Mouse (Mus musculus): ENCODE results near the gene Tmem63c.

The Tmem63c gene

DNA sequence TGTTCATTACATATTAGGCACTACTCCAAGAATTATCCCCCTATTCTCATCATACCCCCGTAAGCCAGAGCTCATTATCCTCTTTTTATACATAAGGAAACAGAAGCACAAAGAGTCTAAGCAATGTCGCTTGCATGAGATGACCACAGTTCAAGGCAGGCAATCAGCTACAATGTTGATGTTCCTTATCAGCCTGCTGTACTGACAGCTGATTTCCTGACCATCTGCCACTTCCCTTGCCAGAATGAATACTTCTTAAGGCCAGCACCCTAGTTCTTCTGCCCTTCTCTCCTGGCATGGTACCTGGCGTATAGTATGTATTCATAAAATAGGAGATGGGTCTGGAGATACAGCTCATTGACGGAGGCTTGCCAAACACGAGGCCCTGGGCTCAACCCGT, 111.1 kb downstream of the Tmem63c start:
- DNase-seq (ENCODE audit: low read depth) = no peak

GRCm38 (mm10) chr12:87132784-87133183, 111.6 kb downstream of the Tmem63c start:
- DNase-seq (ENCODE audit: low read depth) = no peak

DNA sequence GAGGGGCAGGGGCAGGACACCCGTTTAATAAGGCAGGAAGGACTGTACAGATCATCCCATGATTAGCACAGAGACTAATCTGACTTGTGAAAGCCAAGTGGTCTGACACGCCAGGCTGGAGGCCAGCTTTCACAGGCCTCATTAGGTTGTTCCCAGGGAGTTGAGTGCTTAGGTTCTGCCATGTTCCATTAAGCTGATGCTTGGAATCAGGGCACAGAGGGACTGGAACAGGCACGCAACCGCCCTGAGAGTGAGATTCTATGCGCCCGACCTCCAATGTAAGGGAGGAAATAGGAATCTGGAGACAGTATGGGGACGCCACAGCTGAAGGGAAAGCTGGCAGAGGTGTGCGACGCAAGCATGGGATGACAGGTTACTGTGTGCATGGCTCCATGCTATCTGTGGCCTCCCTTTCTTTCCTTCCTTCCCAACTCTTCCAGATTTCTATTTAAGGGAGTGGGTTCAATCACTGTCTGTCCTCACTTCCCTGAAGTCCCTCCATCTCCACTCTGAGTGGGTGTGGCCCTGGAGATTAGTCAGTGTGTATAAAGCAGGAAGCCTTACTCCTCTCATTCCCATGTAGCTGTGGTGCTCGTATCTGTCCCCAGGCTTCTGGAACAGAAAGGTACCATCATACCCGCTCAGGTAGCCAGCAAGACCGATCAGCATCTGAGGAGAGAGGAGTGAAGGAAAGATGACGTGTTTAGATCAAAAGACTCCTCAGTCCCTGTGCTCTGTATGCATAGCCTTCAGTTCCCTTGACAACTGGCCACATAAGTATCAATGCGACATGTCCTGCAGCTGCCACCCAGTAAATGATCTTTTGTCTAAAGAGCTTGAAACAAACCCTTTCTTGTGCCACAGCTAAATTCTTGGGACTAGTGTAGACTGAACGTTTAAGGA, 116.5 kb downstream of the Tmem63c start:
- no peak for DNase-seq (ENCODE audit: low read depth)

GRCm38 (mm10) chr12:87138342-87138701, 117.2 kb downstream of the Tmem63c start:
- no peak for DNase-seq (ENCODE audit: low read depth)

- no peak for DNase-seq (ENCODE audit: low read depth)
These were observed 117.6 kb downstream of the Tmem63c start for GRCm38 (mm10) chr12:87138768-87139167.

Measured in c-Kit-positive CD71-positive TER-119-negative erythroid progenitor cells, embryonic 14.5 days (primary cell).